Mouse (Mus musculus) stomach, postnatal 0 days (tissue): ENCODE results near the gene Ppl. TPM values are rescaled to one million over a fixed set of nuclear protein-coding genes. Genes with fewer than 3 reads are reported as not detected.

Experiments used
- ATAC-seq: fragments of 200-750 bp; cut with Nextera tagmentation; 2 replicates; pipeline ENCODE4 v1.8.0; 2017; ENCODE audit not compliant: low FRiP score, low TSS enrichment
- DNase-seq: peaks from one replicate; pipeline ENCODE4 v3.0.0-alpha.2; 2016; ENCODE audit warnings: low spot score
- H3K27ac ChIP-seq: fragments of 300-500 bp; sonication (generic); replicated peaks from 2 replicates; pipeline ENCODE4 v1.5.1; 2014; ENCODE audit warnings: mild to moderate bottlenecking, control low read depth
- H3K27me3 ChIP-seq: fragments of 300-500 bp; sonication (generic); 2 replicates; pipeline ENCODE4 v1.6.1; 2014; ENCODE audit warnings: low read length; ENCODE audit not compliant: control insufficient read depth, insufficient read depth
- H3K36me3 ChIP-seq: fragments of 300-500 bp; sonication (generic); 2 replicates; pipeline ENCODE4 v1.6.1; 2014; ENCODE audit warnings: low read length, mixed read lengths; ENCODE audit not compliant: control insufficient read depth, insufficient read depth
- H3K4me1 ChIP-seq: fragments of 300-500 bp; sonication (generic); replicated peaks from 2 replicates; pipeline ENCODE4 v1.6.1; 2014; ENCODE audit warnings: antibody characterized with exemption; ENCODE audit not compliant: control insufficient read depth, insufficient read depth
- H3K4me2 ChIP-seq: fragments of 300-500 bp; sonication (generic); replicated peaks from 2 replicates; pipeline ENCODE4 v1.6.1; 2014; ENCODE audit warnings: low read depth, mild to moderate bottlenecking, control low read depth, moderate library complexity
- H3K4me3 ChIP-seq: fragments of 300-500 bp; sonication (generic); 2 replicates; pipeline ENCODE4 v1.5.1; 2014; ENCODE audit warnings: low read depth, low read length, control low read depth
- H3K9ac ChIP-seq: fragments of 300-500 bp; sonication (generic); 2 replicates; pipeline ENCODE4 v1.6.1; 2014; ENCODE audit warnings: mild to moderate bottlenecking, low read length, control low read depth, mixed read lengths
- H3K9me3 ChIP-seq: fragments of 300-500 bp; sonication (generic); 2 replicates; pipeline ENCODE4 v1.6.1; 2016; ENCODE audit warnings: low read length; ENCODE audit not compliant: control insufficient read depth
- CTCF ChIP-seq: IDR thresholded peaks from 2 replicates; pipeline ENCODE4 v1.5.1; 2016; ENCODE audit warnings: antibody characterized with exemption, low read depth, mild to moderate bottlenecking, moderate library complexity
- EP300 ChIP-seq: optimal IDR thresholded peaks from 2 replicates; pipeline ENCODE3; 2016; ENCODE audit warnings: antibody characterized with exemption
- WGBS: fragments of 180-500 bp; shearing (Covaris S2); extraction: QIAGEN DNeasy Blood & Tissue Kit; methylation state at CpG from one replicate; pipeline ENCODE4 v1.1.7; 2014; 5-methylcytosine and 5-hydroxymethylcytosine counted together
- polyA plus RNA-seq: library from polyadenylated mRNA; unstranded; fragments of >200 nt; fragmentation: Nextera tagmentation; extraction: Ambion mirVana; gene quantifications from 2 replicates; pipeline ENCODE4 v1.2.1, GENCODE M21; 2015

Gene Ppl
- polyA plus RNA-seq, 1 experiment from 2014 or later: 61.5 TPM

DNA sequence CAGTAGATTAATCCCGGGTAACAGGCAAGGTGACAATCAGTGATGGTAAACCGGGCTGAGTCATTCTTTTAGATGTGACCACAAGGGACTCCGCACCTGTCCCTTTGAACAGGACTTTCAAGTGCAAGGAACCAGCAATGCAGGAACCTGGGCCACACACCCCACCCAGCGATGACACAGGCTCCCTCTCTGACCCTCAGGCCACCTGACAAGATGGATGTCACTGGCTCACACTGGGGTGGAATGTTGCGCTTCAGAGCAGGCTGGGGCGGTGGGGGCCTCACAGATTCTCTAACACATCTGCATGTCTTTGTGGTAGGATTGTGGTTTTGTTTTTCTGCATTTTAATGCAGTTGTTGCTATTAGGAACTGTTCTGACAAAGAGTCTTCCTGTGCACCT, 8.7 kb downstream of the Ppl start:
- no peak; the same call in 1 of the 2 replicates for ATAC-seq

DNA sequence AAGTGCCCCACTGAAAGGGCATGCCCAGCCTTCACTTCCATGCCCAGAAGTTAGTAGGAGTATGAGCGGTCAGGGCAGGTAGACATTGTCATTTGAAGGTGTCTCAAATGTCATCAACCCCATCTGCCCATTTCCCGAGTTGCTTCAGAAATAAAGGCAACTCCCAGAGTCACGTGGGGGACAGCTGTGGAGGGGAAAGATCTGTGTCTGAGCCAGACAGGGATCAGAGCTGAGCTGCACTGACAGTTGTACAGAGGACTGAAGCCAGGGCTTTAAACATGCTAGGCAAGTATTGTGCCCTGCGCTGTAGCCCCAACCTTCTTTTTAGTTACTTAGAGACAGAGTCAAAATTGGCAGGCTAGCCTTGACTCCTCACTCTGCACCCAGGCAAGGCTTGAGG, 12.4 kb downstream of the Ppl start:
- no peaks in the 10 kb centered on the region for H3K27me3 ChIP-seq
- no peak for ATAC-seq
- H3K27ac ChIP-seq: peak overlapping the region; percentile 61; the same call in 1 of the 2 replicates
- no peaks in the 10 kb centered on the region for H3K36me3 ChIP-seq
- no peak overlapping the region for H3K4me2 ChIP-seq
- H3K9ac ChIP-seq: no peak overlapping the region
- no peak for TF ChIP-seq EP300
- no peak for TF ChIP-seq CTCF
- no peak overlapping the region for H3K4me3 ChIP-seq
- no peaks in the 10 kb centered on the region for H3K4me1 ChIP-seq
- WGBS: 63% methylated on average over 4 of the region's 4 CpGs
- H3K9me3 ChIP-seq: no peaks in the 10 kb centered on the region
- no peak for DNase-seq

More for the DNA sequence above, 8.7 kb downstream of the Ppl start:
- Histone ChIP-seq H3K4me2 (no peak overlapping the region), H3K27ac (no peak overlapping the region), H3K4me3 (no peak overlapping the region), H3K36me3 (no peaks in the 10 kb centered on the region), H3K9ac (no peak overlapping the region), H3K27me3 (no peaks in the 10 kb centered on the region), H3K9me3 (no peaks in the 10 kb centered on the region), H3K4me1 (no peaks in the 10 kb centered on the region)
- WGBS: 55% methylated on average over 6 of the region's 6 CpGs
- TF ChIP-seq CTCF (no peak), EP300 (no peak)
- no peak for DNase-seq

DNA sequence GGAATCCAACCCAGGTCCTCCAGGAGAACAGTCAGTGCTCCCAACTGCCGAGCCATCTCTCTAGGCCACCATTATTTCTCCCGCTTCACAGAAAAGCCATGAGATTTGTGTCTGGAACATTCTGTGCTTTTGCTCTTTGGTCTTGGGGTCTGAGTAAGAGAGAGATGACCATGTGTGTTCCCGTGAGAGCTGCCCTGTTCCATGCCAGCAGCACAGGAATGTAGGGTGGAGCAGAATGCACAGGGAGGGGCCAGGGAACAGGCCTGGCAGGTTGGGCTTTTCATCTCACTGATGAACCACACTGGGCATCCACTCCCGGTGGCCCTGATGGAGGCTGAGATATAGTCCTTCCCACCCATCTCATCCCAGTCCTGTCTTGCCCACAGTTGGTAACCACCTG, 12.8 kb downstream of the Ppl start:
- DNase-seq: peak; percentile 30
- H3K9ac ChIP-seq: no peak overlapping the region
- 53% methylated on average over 4 of the region's 4 CpGs for WGBS
- no peaks in the 10 kb centered on the region for H3K36me3 ChIP-seq
- H3K4me3 ChIP-seq: no peak overlapping the region
- no peaks in the 10 kb centered on the region for H3K27me3 ChIP-seq
- H3K9me3 ChIP-seq: no peaks in the 10 kb centered on the region
- ATAC-seq: peak; percentile 55
- TF ChIP-seq EP300 (peak; percentile 67), CTCF (no peak)
- peak overlapping the region; percentile 61; the same call in 1 of the 2 replicates for H3K27ac ChIP-seq
- H3K4me1 ChIP-seq: no peaks in the 10 kb centered on the region
- no peak overlapping the region for H3K4me2 ChIP-seq

DNA sequence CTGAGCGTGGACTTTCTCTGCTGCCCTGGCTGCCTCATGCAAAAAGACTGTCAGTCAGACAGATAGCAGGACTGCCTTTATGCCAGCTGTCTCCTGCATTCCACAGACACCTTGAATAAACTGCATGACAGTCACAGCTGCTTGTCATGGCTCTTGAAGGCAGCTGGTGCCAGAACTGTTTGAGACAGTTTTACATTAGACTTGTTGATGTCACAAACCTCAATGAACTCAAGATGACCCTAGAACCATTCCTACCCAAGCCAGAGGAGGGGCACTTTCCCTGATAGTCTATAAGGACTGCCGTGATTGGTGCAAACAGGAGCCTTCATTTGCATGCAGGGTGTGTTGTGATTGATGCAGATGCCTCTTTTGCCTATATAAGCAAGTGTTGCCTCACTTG, 18.6 kb downstream of the Ppl start:
- H3K27ac ChIP-seq: no peak overlapping the region
- H3K9me3 ChIP-seq: no peaks in the 10 kb centered on the region
- no peak for TF ChIP-seq EP300
- no peak for TF ChIP-seq CTCF
- 48% methylated on average over 2 of the region's 2 CpGs for WGBS
- H3K27me3 ChIP-seq: no peaks in the 10 kb centered on the region
- ATAC-seq (no peak), DNase-seq (no peak)
- no peak overlapping the region for H3K4me3 ChIP-seq
- no peak overlapping the region for H3K4me2 ChIP-seq
- no peaks in the 10 kb centered on the region for H3K36me3 ChIP-seq
- no peak overlapping the region for H3K9ac ChIP-seq
- H3K4me1 ChIP-seq: no peaks in the 10 kb centered on the region

DNA sequence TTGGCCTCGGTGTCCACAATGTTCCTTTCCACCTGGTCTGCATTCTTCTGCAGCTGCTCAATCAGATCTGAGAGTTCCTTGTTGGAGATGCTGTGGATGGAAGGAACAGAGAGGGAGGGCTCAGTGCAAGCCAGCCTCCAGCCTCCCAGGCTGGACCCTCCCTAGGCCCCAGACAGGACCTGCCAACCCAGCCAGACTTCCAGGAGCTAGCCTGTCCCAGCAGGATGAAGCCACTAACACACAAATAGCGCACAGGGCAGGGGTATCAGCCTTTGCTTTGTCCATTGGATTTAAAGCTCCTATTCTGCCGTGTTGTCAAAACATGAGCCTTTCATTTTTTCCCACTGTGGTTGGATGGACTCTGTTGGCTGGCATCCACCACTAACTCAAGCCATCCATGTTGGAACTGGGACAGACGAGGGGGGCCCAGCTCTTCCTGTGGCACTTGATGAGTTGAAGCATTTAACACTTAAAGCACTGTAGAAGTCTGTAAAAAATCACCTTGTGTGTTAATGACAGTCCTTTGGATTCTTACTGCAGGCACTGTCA, 19.1 kb downstream of the Ppl start:
- Histone ChIP-seq H3K4me3 (no peak overlapping the region), H3K9me3 (no peaks in the 10 kb centered on the region), H3K9ac (no peak overlapping the region), H3K4me2 (no peak overlapping the region), H3K27ac (no peak overlapping the region), H3K4me1 (no peaks in the 10 kb centered on the region), H3K36me3 (no peaks in the 10 kb centered on the region), H3K27me3 (no peaks in the 10 kb centered on the region)
- no peak for DNase-seq
- 48% methylated on average over 4 of the region's 4 CpGs for WGBS
- no peak for TF ChIP-seq EP300
- no peak for TF ChIP-seq CTCF
- no peak for ATAC-seq

DNA sequence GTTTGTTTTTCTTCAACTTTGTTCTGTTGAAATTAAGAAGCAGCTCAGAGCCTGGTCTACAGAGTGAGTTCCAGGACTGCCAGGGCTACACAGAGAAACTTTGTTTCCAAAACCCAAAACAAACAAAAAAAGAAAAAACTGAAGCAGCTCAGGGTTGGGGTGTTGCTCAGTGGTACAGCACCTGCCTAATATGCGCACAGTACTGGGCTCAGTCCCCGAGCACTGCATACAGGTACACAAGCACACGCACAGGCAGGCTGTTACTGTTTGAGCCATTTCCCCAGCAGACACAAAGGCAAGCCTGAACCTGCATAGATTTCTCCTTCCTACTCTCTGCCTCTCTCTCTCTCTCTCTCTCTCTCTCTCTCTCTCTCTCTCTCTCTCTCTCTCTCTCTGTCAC, 21.2 kb downstream of the Ppl start:
- Histone ChIP-seq H3K9ac (no peak overlapping the region), H3K27ac (no peak overlapping the region), H3K36me3 (no peaks in the 10 kb centered on the region), H3K4me3 (no peak overlapping the region), H3K4me1 (no peaks in the 10 kb centered on the region), H3K27me3 (no peaks in the 10 kb centered on the region), H3K9me3 (no peaks in the 10 kb centered on the region), H3K4me2 (no peak overlapping the region)
- no peak for DNase-seq
- no peak for TF ChIP-seq EP300
- TF ChIP-seq CTCF: no peak
- 55% methylated on average over 3 of the region's 3 CpGs for WGBS
- no peak for ATAC-seq
